Mouse (Mus musculus) liver, postnatal 0 days (tissue): ENCODE measurements around the gene Zfp791.

Experiments used
- CTCF ChIP-seq: sonication (generic); IDR thresholded peaks from 2 replicates; pipeline ENCODE4 v1.5.1; 2016; ENCODE audit warnings: antibody characterized with exemption, low read depth
- EP300 ChIP-seq: IDR thresholded peaks from 2 replicates; pipeline ENCODE4 v1.6.1; 2016; ENCODE audit warnings: antibody characterized with exemption, low read depth, mild to moderate bottlenecking

DNA sequence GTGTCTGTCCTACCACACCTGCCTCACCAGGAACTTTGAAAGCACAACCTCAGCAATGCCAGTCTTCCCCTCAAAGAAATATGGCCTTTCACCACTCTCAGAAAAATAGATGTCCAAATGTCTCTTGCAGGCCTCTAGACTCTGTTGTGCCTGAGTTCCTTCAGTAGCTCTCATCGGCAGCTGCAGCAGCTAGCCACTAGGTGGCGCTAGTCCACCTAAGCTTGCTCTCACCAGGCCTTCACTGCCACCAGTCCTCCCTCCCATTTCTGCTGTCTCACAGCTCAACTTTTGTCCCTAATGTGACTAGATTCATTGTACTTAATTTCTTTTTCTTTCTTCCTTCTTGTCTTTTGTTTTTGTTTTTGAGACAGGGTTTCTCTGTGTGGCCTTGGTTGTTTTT, 45.9 kb downstream of the Zfp791 start:
- TF ChIP-seq EP300, result no peak
- TF ChIP-seq CTCF, result peak; percentile 99
